Mouse (Mus musculus): Measurements from ENCODE around the gene Ncf2. TPM values are rescaled to one million over a fixed set of nuclear protein-coding genes. Genes with fewer than 3 reads are reported as not detected.

Ncf2 gene
- polyA plus RNA-seq, 1 experiment from 2014 or later, result 0.18 TPM

- CTCF ChIA-PET, result no interaction called here
- no peak for TF ChIP-seq CTCF (IDR thresholded peaks at IDR 0.05)
- POLR2A ChIA-PET, result no interaction called here
- H3K27me3 ChIP-seq, result no peaks in the 10 kb centered on the region
- in situ Hi-C loops (cut with MboI; ENCODE audit: low pct_unique_long_range_greater_than_20kb), result no loop called here
- ATAC-seq (no peak), DNase-seq (ENCODE audit: low read depth, low spot score) (no peak)
Measured at GRCm38 (mm10) chr1:152796683-152797263, 3.2 kb upstream of the Ncf2 start.

GRCm38 (mm10) chr1:152798125-152798524, 1.9 kb upstream of the Ncf2 start:
- ATAC-seq, result no peak
- in situ Hi-C loops (cut with MboI; ENCODE audit: low pct_unique_long_range_greater_than_20kb), result no loop called here

GRCm38 (mm10) chr1:152800633-152801176, 711 bp downstream of the Ncf2 start:
- in situ Hi-C loops (cut with MboI; ENCODE audit: low pct_unique_long_range_greater_than_20kb), result no loop called here
- POLR2A ChIA-PET, result no interaction called here
- CTCF ChIA-PET, result no interaction called here
- H3K27me3 ChIP-seq, result no peaks in the 10 kb centered on the region
- TF ChIP-seq CTCF (IDR thresholded peaks at IDR 0.05), result no peak
- DNase-seq (ENCODE audit: low read depth, low spot score) (no peak), ATAC-seq (no peak)

More at GRCm38 (mm10) chr1:152798125-152798524, 1.9 kb upstream of the Ncf2 start:
- no peaks in the 10 kb centered on the region for H3K27me3 ChIP-seq
- DNase-seq (ENCODE audit: low read depth, low spot score), result no peak
- ChIA-PET POLR2A (no interaction called here), CTCF (no interaction called here)
- no peak for TF ChIP-seq CTCF (IDR thresholded peaks at IDR 0.05)

GRCm38 (mm10) chr1:152804907-152805306, 4.9 kb downstream of the Ncf2 start:
- ChIA-PET CTCF (no interaction called here), POLR2A (no interaction called here)
- no peaks in the 10 kb centered on the region for H3K27me3 ChIP-seq
- ATAC-seq (no peak), DNase-seq (ENCODE audit: low read depth, low spot score) (no peak)
- in situ Hi-C loops (cut with MboI; ENCODE audit: low pct_unique_long_range_greater_than_20kb), result no loop called here
- TF ChIP-seq CTCF (IDR thresholded peaks at IDR 0.05), result no peak

GRCm38 (mm10) chr1:152807619-152808391, 7.8 kb downstream of the Ncf2 start:
- DNase-seq (ENCODE audit: low read depth, low spot score) (no peak), ATAC-seq (no peak)
- in situ Hi-C loops (cut with MboI; ENCODE audit: low pct_unique_long_range_greater_than_20kb), result no loop called here
- CTCF ChIA-PET, result no interaction called here
- POLR2A ChIA-PET, result no interaction called here
- TF ChIP-seq CTCF (IDR thresholded peaks at IDR 0.05), result no peak
- H3K27me3 ChIP-seq, result no peaks in the 10 kb centered on the region

- in situ Hi-C loops (cut with MboI; ENCODE audit: low pct_unique_long_range_greater_than_20kb), result no loop called here
- DNase-seq (ENCODE audit: low read depth, low spot score) (no peak), ATAC-seq (no peak)
- TF ChIP-seq CTCF (IDR thresholded peaks at IDR 0.05), result no peak
- ChIA-PET POLR2A (no interaction called here), CTCF (no interaction called here)
- no peaks in the 10 kb centered on the region for H3K27me3 ChIP-seq
Measured at GRCm38 (mm10) chr1:152808392-152808680, 8.3 kb downstream of the Ncf2 start.

GRCm38 (mm10) chr1:152809541-152810252, 9.7 kb downstream of the Ncf2 start:
- ATAC-seq, result no peak

GRCm38 (mm10) chr1:152810533-152811439, 10.8 kb downstream of the Ncf2 start:
- TF ChIP-seq CTCF (IDR thresholded peaks at IDR 0.05), result no peak
- DNase-seq (ENCODE audit: low read depth, low spot score) (no peak), ATAC-seq (no peak)
- CTCF ChIA-PET, result interaction anchor here (1.5 kb wide), 1 partner anchor 43 kb away, joined by 4 read pairs; no protein-coding TSS in a partner anchor
- no peaks in the 10 kb centered on the region for H3K27me3 ChIP-seq
- POLR2A ChIA-PET, result no interaction called here
- in situ Hi-C loops (cut with MboI; ENCODE audit: low pct_unique_long_range_greater_than_20kb), result no loop called here

More at GRCm38 (mm10) chr1:152809541-152810252, 9.7 kb downstream of the Ncf2 start:
- POLR2A ChIA-PET, result no interaction called here
- DNase-seq (ENCODE audit: low read depth, low spot score), result no peak
- no peak for TF ChIP-seq CTCF (IDR thresholded peaks at IDR 0.05)
- in situ Hi-C loops (cut with MboI; ENCODE audit: low pct_unique_long_range_greater_than_20kb), result no loop called here
- H3K27me3 ChIP-seq, result no peaks in the 10 kb centered on the region
- CTCF ChIA-PET, result interaction anchor here (1.5 kb wide), 1 partner anchor 42 kb away, joined by 4 read pairs; no protein-coding TSS in a partner anchor

GRCm38 (mm10) chr1:152815265-152815701, 15.3 kb downstream of the Ncf2 start:
- H3K27me3 ChIP-seq, result no peaks in the 10 kb centered on the region
- TF ChIP-seq CTCF (IDR thresholded peaks at IDR 0.05), result no peak
- no peak for DNase-seq (ENCODE audit: low read depth, low spot score)
- in situ Hi-C loops (cut with MboI; ENCODE audit: low pct_unique_long_range_greater_than_20kb), result no loop called here
- ChIA-PET CTCF (no interaction called here), POLR2A (no interaction called here)
- ATAC-seq, result peak; percentile 60
